Mouse (Mus musculus) left cerebral cortex, adult 11 months (tissue): ENCODE data around the gene Btbd11.

Source experiments
- DNase-seq: peaks from one replicate; pipeline ENCODE4 v3.0.0; 2022; ENCODE audit warnings: low spot score

The Btbd11 gene

GRCm38 (mm10) chr10:85421629-85422012 lies 35.0 kb downstream of the Btbd11 start:
- DNase-seq: no peak

DNA sequence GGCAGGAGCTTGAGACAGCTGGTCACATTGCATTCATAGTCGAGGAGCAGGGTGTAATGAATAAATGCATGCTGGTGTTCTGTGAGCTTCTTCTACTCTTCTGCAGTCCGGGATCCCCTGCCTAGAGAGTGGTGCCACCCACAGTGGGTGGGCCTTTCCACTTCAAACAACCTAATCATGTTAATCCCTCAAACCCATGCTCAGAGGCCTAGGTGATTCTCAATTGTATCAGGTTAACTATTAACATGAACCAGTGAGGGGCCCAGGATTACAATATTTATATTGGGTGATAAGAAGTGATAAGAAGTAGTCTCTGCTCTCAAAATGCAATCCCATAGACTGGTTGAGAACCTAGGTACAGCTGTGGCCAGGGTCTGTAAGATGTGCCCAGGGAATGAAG lies 39.1 kb downstream of the Btbd11 start:
- DNase-seq: no peak

- no peak for DNase-seq
Observed at GRCm38 (mm10) chr10:85437217-85437616, 50.6 kb downstream of the Btbd11 start.

DNA sequence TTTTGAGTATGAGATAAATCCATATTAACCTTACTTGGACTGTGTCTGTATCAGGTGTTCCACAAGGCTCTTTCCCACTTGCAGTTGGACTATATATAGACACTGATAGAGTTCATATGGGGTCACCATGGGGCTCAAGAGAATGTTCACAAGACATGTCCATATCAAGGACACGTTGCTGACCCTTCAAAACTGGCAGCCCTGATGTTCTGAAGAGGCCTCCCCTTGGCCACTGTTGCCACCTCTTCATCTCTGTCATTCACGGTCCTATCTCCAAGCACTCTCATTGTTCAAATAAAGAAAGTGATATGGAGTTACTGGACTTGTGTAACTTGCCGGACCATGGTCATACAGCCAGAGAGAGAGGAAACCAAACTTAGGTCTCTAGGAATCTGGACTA lies 56.8 kb downstream of the Btbd11 start:
- no peak for DNase-seq

DNA sequence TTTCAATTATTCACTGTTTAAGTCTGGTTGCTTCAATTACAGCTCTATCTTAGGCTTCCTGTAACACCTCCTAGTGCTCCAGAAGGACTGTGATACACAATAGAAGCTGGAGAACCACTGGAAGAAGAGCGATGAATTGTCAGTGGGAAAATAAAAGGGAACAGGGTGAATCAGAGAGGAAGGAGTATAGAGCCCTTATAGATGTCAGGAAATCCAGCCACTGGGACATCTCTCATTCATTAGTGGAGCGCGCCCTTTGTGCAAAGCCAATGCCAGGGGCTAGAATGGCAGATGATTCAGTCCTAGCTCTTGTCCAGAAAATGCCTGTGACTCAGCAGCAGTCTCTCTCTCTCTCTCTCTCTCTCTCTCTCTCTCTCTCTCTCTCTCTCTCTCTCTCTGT lies 59.3 kb downstream of the Btbd11 start:
- DNase-seq: no peak

DNA sequence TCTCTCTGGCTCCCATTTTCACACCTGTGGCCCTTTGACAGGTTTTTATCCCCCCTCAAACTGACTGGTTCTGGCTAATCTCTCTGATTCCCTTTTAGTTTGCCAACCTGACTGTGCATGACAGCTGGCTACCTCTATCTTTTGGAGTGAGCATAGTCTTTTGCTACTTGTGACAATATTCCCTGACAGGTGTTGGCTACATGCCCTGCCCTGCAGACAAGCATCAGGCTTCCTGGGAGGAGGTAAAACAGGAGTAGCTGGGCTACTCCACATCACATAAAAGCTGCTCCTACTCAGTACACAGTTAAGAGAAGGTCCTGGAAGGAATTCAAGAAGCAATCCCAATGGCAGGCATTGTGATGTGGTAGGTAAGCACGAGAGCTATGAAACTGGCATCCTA lies 60.1 kb downstream of the Btbd11 start:
- DNase-seq: no peak

DNA sequence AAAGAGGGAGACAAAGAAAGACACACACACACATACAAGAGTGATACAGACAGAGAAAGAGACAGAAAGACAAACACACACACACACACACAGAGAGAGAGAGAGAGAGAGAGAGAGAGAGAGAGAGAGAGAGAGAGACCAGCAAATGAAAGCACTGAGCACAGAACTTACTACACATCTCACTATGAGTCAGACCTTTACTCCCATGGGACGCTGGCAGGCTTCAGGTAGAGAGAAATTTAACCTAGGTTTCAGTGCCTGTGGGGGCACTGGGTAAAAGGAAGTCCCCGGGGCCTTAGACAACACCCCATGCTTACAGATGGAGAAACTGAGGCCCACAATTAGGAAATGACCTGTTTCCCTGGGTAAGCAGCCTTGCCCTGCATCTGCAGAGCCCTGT lies 61.3 kb downstream of the Btbd11 start:
- no peak for DNase-seq

GRCm38 (mm10) chr10:85451629-85452368 lies 65.2 kb downstream of the Btbd11 start:
- no peak for DNase-seq

GRCm38 (mm10) chr10:85453221-85453775 lies 66.7 kb downstream of the Btbd11 start:
- DNase-seq: no peak

DNA sequence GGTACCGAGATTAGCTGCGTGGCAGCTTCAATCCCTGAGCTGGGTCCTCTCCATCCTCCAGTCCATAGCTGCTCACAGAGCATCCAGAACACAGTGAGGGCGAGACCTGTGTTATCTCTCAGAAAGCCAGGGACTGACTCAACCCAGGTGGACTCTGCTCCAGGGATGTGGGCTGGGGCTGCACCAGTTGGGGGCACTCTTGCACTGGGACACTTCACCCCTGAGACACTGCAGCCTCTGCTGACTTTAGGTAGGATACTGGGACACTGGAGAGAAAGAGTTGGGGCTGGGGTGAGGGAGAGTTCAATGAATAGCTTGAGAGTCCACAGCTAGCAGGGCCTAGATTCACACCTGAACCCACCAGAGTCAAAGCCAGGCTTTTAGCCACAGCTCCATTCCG lies 69.4 kb downstream of the Btbd11 start:
- DNase-seq: no peak

DNA sequence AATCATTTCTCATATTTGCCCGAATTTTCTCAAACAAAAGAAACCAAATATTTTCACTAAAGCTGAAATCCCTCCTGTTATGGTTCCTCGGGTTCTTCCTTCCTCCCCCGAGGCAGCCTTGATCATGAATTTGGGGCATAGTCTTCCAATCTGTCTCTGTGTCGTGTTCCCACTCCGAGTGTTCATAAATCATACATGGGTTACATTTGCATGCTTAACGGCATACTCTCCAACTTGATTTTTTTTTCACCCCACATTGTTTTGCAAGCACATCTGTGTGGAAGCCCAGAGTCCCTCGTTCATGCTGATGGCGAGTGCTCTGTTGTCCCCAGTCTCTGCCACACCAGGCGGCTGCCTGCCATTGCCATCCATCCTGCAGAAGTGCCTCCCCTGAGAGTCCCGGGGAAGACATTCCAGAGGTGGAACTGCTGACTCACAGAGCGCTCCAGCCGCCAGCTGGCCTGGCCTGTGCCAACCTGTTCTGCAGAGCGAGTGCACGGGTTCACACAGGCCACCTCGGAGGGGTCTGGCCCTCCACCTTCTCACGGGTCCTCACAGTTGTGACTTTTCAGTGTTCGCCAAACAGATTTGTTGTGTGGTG lies 72.2 kb downstream of the Btbd11 start:
- DNase-seq: no peak

DNA sequence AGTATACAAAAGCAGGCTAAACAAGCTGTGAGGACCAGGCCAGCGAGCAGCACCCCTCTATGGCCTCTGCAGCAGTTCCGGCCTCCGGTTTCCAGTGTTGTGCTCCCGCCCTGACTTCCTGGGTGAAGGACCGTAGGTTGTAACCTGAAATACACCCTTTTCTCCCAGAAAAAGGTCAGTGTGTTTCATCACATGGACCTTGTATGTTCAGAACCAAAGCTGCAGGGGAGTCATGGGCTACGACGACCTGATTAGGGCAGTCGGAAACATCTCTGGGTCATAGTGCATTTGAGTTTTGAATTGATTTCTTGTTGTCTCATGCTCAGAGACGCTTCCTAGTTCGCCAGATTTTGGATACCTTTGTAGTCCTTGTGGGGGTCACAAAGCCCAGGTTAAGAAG lies 74.1 kb downstream of the Btbd11 start:
- DNase-seq: no peak

DNA sequence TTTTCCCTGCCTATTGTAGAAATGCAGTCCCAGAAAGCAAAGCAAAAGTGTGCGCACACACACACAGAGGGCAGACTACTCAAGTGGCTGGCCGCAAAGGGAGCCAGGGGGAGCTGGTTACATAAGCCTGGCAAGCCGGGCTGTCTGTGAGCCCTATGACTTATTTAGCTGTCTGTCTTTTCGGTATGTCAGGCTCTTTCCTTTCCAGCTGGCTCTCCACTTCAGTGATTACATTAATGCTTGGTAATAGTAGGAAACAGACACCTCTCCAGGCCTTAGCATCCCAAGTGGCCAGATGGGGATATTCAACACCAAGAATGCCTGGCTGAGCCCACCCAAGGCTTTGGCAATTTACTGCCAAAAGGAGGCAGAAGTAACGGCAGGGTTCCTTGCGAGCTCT lies 77.5 kb downstream of the Btbd11 start:
- no peak for DNase-seq

DNA sequence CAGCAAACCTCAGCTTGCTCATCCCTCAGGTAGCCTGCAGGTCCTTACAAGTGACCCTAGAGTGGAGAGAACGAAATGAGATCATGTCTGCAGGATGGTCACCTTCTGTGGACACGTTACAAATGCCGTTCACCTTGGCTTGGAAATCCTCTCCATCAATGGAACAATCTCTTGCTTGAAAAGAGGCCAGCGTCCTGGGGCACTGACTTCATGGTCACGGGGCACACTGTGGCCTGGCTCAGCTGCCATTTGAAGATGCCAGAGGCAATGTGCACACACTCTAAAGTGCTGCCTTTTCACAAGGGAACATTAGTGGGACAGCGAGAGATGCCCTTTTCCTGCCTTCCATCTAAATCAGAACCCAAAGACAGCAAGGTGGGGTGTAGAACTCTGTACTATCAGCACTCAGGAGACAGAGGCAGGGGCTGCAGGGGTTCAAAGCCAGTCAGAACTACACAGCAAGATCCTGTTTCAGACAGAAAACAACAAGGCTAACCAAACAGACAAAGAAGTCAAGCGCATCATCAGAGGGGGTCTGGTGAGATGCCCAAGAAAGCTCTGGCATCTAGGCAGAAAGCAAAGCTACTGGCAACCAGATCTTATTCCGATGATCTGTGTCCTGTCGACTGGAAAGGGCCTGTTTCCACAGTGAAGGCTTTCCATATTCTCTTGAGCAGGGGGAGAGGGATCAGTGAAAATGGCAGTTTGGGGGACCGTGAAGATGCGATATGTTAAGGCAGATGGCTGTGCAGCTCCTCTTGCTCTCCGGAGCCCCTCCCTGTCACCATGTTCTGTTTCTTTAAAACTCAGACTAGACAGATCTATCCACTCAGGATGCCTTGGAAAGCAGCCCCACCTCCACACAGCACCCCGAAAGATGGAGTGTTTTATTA lies 79.1 kb downstream of the Btbd11 start:
- no peak for DNase-seq

GRCm38 (mm10) chr10:85466409-85466761 lies 79.8 kb downstream of the Btbd11 start:
- DNase-seq: no peak

DNA sequence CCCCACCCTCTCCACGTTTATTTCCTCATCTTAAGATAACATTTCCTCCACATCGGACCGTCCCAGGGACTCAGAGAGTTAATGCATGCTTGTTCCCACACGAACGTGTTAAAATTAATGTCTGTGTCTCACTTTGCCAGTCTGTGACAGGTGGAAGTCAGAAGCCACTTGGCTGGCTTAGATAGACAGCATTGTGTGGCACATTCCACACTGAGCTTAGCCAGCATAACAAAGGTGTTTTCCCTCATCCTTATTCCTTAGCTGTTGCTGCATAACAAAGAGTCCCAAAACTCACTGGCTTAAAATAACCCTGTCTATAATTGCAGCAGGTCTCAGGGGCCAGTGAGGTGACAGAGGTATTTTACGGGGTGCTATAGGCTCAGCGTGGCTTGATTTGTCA lies 80.8 kb downstream of the Btbd11 start:
- no peak for DNase-seq

DNA sequence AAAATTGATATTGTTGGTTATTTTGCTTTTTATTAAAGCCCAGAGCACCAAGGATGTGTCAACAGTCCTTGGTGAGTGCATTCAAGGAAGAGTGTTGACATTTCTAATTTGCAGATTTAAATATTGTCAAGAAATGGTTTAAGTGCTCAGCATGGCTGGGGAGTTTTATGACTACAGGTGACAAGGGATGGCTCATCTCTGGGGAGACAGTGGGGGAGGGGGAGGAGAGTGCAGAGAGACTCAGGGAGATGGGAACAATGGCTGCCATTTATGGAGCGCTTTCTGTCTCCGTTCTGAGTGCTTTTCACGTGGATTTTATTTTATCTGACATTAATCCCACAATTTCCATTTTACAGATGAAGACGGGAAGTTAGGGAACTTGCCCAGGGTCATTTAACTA lies 81.9 kb downstream of the Btbd11 start:
- no peak for DNase-seq

GRCm38 (mm10) chr10:85469341-85469740 lies 82.7 kb downstream of the Btbd11 start:
- no peak for DNase-seq

DNA sequence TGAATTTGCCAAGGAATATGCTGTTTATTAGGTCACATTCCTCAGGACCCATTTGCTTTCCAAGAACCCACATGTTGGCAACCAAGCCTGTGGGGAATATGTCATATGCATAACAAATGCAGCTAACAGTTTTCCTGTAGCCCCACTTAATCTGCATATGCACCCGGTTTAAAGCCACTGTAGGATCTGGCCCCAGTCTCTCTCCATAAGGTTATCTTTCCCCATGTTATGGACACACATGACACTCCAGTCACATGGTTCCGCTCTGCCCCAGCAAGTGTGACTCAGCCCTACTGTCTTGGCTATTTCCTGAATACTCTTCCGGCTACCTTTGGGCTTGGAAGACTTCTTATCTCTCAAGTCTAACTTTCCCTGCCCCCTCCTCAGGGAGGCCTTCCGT lies 86.7 kb downstream of the Btbd11 start:
- DNase-seq: no peak

DNA sequence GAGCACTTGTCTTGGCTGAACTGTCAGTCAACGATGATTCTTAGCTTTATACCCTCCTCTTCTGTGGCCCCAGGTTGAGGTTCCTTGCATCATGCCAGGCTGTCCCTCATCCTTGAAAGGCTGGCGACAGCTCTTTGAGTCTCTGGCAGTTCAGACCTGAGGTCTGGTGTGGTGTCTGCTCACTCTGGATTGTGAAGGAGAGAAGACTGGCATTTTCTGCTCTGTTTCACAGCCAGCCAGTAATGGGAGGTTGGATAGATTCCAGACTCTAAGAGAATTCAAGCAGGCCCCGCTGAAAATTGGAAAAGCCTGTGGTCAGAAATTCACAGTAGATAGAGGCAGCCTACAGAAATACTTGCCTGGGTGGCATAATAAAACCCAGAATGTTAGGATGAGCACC lies 87.3 kb downstream of the Btbd11 start:
- no peak for DNase-seq

- DNase-seq: no peak
Observed at GRCm38 (mm10) chr10:85475642-85476345, 89.2 kb downstream of the Btbd11 start.

GRCm38 (mm10) chr10:85479959-85480625 lies 93.5 kb downstream of the Btbd11 start:
- no peak for DNase-seq
